Comparison of ENCODE assay signal across 11 mouse cellular contexts in the genomic region with DNA sequence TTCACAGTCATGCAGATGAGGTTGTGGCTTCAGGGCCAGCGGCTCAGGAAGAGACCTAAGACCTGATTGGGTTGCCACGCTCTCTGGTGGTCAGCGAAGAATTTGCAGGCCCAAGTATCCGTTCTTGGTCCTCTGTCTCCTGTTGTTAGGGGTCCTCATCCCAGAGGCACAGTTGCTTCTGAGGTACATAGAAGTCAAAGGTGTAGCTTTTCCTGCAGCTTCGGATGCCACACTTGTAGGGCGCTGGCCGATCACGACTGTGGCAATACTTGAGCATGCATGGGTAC. TPM values are rescaled to one million over a fixed set of nuclear protein-coding genes. Genes with fewer than 3 reads are reported as not detected.
DNase-seq lines count a peak whose midpoint lies in the region; ATAC-seq lines count a peak whose summit lies in the region.
"Had no signal": no experiment of that assay in that cellular context is flagged by ENCODE, and none has a peak within 500 bp of the region (broad histone marks: within the 10 kb centered on the region; RNA-seq: fewer than 3 reads in every experiment).

No protein-coding gene starts in this region.

- H3K9ac ChIP-seq in forebrain, embryonic 12.5 days: no peak overlapping the region
- no peak overlapping the region for H3K9ac ChIP-seq in forebrain, embryonic 16.5 days (replicated peaks; ENCODE audit: low read depth, low read length)
- no peak overlapping the region for H3K9ac ChIP-seq in midbrain, embryonic 11.5 days (ENCODE audit: low read length)
- H3K9ac ChIP-seq in midbrain, embryonic 13.5 days (replicated peaks): no peak overlapping the region
- H3K9ac ChIP-seq: midbrain, embryonic 15.5 days; stomach, embryonic 15.5 days had no signal

- no peak overlapping the region for H3K27ac ChIP-seq in forebrain, embryonic 12.5 days
- no peak overlapping the region for H3K27ac ChIP-seq in forebrain, embryonic 16.5 days (ENCODE audit: low read length)
- no peak overlapping the region for H3K27ac ChIP-seq in midbrain, embryonic 11.5 days (ENCODE audit: low read depth, low read length)
- H3K27ac ChIP-seq in midbrain, embryonic 13.5 days: no peak overlapping the region
- H3K27ac ChIP-seq: midbrain, embryonic 15.5 days; stomach, embryonic 15.5 days had no signal

- H3K36me3 ChIP-seq in forebrain, embryonic 12.5 days (replicated peaks): no peaks in the 10 kb centered on the region
- H3K36me3 ChIP-seq in forebrain, embryonic 16.5 days (ENCODE audit: control insufficient read depth, insufficient read depth): no peaks in the 10 kb centered on the region
- no peaks in the 10 kb centered on the region for H3K36me3 ChIP-seq in midbrain, embryonic 11.5 days (ENCODE audit: control insufficient read depth, insufficient read depth, low read length)
- no peaks in the 10 kb centered on the region for H3K36me3 ChIP-seq in midbrain, embryonic 13.5 days
- H3K36me3 ChIP-seq: midbrain, embryonic 15.5 days had no signal

- no peak overlapping the region for H3K4me2 ChIP-seq in forebrain, embryonic 12.5 days
- H3K4me2 ChIP-seq in forebrain, embryonic 16.5 days (ENCODE audit: low read length): no peak overlapping the region
- no peak overlapping the region for H3K4me2 ChIP-seq in midbrain, embryonic 11.5 days
- no peak overlapping the region for H3K4me2 ChIP-seq in midbrain, embryonic 13.5 days (replicated peaks)
- H3K4me2 ChIP-seq: midbrain, embryonic 15.5 days; stomach, embryonic 15.5 days had no signal

- no peaks in the 10 kb centered on the region for H3K9me3 ChIP-seq in forebrain, embryonic 12.5 days
- H3K9me3 ChIP-seq in forebrain, embryonic 16.5 days (ENCODE audit: control insufficient read depth, low read length): no peaks in the 10 kb centered on the region
- no peaks in the 10 kb centered on the region for H3K9me3 ChIP-seq in midbrain, embryonic 11.5 days (ENCODE audit: control insufficient read depth, low read length)
- no peaks in the 10 kb centered on the region for H3K9me3 ChIP-seq in midbrain, embryonic 13.5 days
- H3K9me3 ChIP-seq: midbrain, embryonic 15.5 days; stomach, embryonic 15.5 days had no signal

- no peaks in the 10 kb centered on the region for H3K27me3 ChIP-seq in forebrain, embryonic 12.5 days
- no peaks in the 10 kb centered on the region for H3K27me3 ChIP-seq in forebrain, embryonic 16.5 days (replicated peaks; ENCODE audit: control insufficient read depth, insufficient read depth, low read length)
- no peaks in the 10 kb centered on the region for H3K27me3 ChIP-seq in midbrain, embryonic 11.5 days (ENCODE audit: control insufficient read depth, insufficient read depth, low read length)
- H3K27me3 ChIP-seq in midbrain, embryonic 13.5 days: 0 out of 2 replicates have a peak, but pooled peaks cover 2% of the 10 kb centered on the region
- H3K27me3 ChIP-seq: midbrain, embryonic 15.5 days; stomach, embryonic 15.5 days had no signal

- H3K4me3 ChIP-seq in forebrain, embryonic 12.5 days (replicated peaks): no peak overlapping the region
- H3K4me3 ChIP-seq in forebrain, embryonic 16.5 days (replicated peaks; ENCODE audit: low read length): no peak overlapping the region
- H3K4me3 ChIP-seq in midbrain, embryonic 11.5 days (ENCODE audit: low read depth, low read length): no peak overlapping the region
- H3K4me3 ChIP-seq in midbrain, embryonic 13.5 days (replicated peaks): no peak overlapping the region
- H3K4me3 ChIP-seq: midbrain, embryonic 15.5 days; stomach, embryonic 15.5 days had no signal

- H3K4me1 ChIP-seq in forebrain, embryonic 12.5 days: peaks cover 8% of the 10 kb centered on the region; the same call in 1 of the 2 replicates
- no peaks in the 10 kb centered on the region for H3K4me1 ChIP-seq in forebrain, embryonic 16.5 days (replicated peaks; ENCODE audit: control insufficient read depth, insufficient read depth, low read length)
- H3K4me1 ChIP-seq in midbrain, embryonic 11.5 days (ENCODE audit: control insufficient read depth, insufficient read depth, low read length): no peaks in the 10 kb centered on the region
- H3K4me1 ChIP-seq in midbrain, embryonic 13.5 days (replicated peaks): peaks cover 4% of the 10 kb centered on the region; the same call in 1 of the 2 replicates
- H3K4me1 ChIP-seq: midbrain, embryonic 15.5 days had no signal

- WGBS in forebrain, embryonic 12.5 days: 33% methylated on average over 8 of the region's 8 CpGs
- 39% methylated on average over 8 of the region's 8 CpGs for WGBS in forebrain, embryonic 16.5 days
- WGBS in midbrain, embryonic 11.5 days: 37% methylated on average over 8 of the region's 8 CpGs
- 38% methylated on average over 8 of the region's 8 CpGs for WGBS in midbrain, embryonic 13.5 days

- peak; percentile 84 for DNase-seq in midbrain, embryonic 11.5 days (ENCODE audit: low spot score, missing footprints)
- DNase-seq in forelimb bud, embryonic 11.5 days (ENCODE audit: low read depth, low spot score): peak; percentile 45
- no peak for DNase-seq in lung, postnatal 14 days
- no peak for DNase-seq in thymus, postnatal 36 days

- ATAC-seq in forebrain, embryonic 12.5 days (ENCODE audit: low FRiP score): 0 out of 2 replicates have a peak, but pooled peaks have one; percentile 33
- ATAC-seq in forebrain, embryonic 16.5 days: no peak
- ATAC-seq in midbrain, embryonic 11.5 days (ENCODE audit: low FRiP score): no peak
- no peak for ATAC-seq in midbrain, embryonic 13.5 days
- no peak for ATAC-seq in megakaryocyte-erythroid progenitor cell, adult 5-6 weeks (replicated peaks; ENCODE audit: low FRiP score, low TSS enrichment, poor library complexity, severe bottlenecking)

RNA-seq across cellular contexts. Expression of gene Pou2f3, which starts 12.2 kb away (rescaled TPM):
- not detected in 2 replicates for polyA plus RNA-seq in forebrain, embryonic 12.5 days (2016; fragmentation: Nextera tagmentation; extraction: Ambion mirVana)
- not detected in 2 replicates for polyA plus RNA-seq in forebrain, embryonic 16.5 days (2015; fragmentation: Nextera tagmentation; extraction: Ambion mirVana)
- polyA plus RNA-seq in midbrain, embryonic 11.5 days (2014; fragmentation: Nextera tagmentation; extraction: Ambion mirVana): not detected in 2 replicates
- 0.08 TPM in 1 of 2 replicates, not detected in the other for polyA plus RNA-seq in midbrain, embryonic 13.5 days (2015; fragmentation: Nextera tagmentation; extraction: Ambion mirVana)
- total RNA-seq in megakaryocyte-erythroid progenitor cell, adult 5-6 weeks (2014; fragmentation: Nextera tagmentation): not detected in 2 replicates
- not detected in 2 replicates for total RNA-seq in megakaryocyte-erythroid progenitor cell, adult 5-6 weeks (2017)
- total RNA-seq: heart, adult 8-10 months had no signal

RNA-seq across cellular contexts. Expression of gene Oaf, which starts 17.3 kb away (rescaled TPM):
- polyA plus RNA-seq in forebrain, embryonic 12.5 days (2016; fragmentation: Nextera tagmentation; extraction: Ambion mirVana): 21.9 and 25.6 TPM in 2 replicates
- 5.7 and 10.5 TPM in 2 replicates for polyA plus RNA-seq in forebrain, embryonic 16.5 days (2015; fragmentation: Nextera tagmentation; extraction: Ambion mirVana)
- polyA plus RNA-seq in midbrain, embryonic 11.5 days (2014; fragmentation: Nextera tagmentation; extraction: Ambion mirVana): 26.4 and 28.6 TPM in 2 replicates
- 5.6 and 7.1 TPM in 2 replicates for polyA plus RNA-seq in midbrain, embryonic 13.5 days (2015; fragmentation: Nextera tagmentation; extraction: Ambion mirVana)
- total RNA-seq in megakaryocyte-erythroid progenitor cell, adult 5-6 weeks (2014; fragmentation: Nextera tagmentation): 23.8 and 24.9 TPM in 2 replicates
- total RNA-seq in megakaryocyte-erythroid progenitor cell, adult 5-6 weeks (2017): 5.7 and 17.9 TPM in 2 replicates

Comparison
In these comparisons a context has a peak if more than half of its experiments do, and no peak if none do; other contexts are left out.
1. DNase-seq: peak in midbrain, embryonic 11.5 days (single experiment) and forelimb bud, embryonic 11.5 days (single experiment); none in lung, postnatal 14 days (single experiment) and thymus, postnatal 36 days (0 of 2).